Mouse (Mus musculus): ENCODE data around the gene Mpzl3. TPM values are rescaled to one million over a fixed set of nuclear protein-coding genes. Genes with fewer than 3 reads are reported as not detected.
A peak's percentile ranks its signal among the peaks of the same experiment; 100 is the strongest.

The Mpzl3 gene
- total RNA-seq, 2 experiments from 2014 or later, result 4.3 to 5.3 TPM

- no peak for DNase-seq (ENCODE audit: extremely low spot score in 1 of 2, low spot score in 1 of 2)
Measured at GRCm38 (mm10) chr9:45095149-45095937, 40.4 kb downstream of the Mpzl3 start.

GRCm38 (mm10) chr9:45097877-45098276 is 42.9 kb downstream of the Mpzl3 start:
- no peak for DNase-seq (ENCODE audit: extremely low spot score in 1 of 2, low spot score in 1 of 2)

- DNase-seq (ENCODE audit: extremely low spot score in 1 of 2, low spot score in 1 of 2), result no peak
Measured at GRCm38 (mm10) chr9:45098426-45098825, 43.4 kb downstream of the Mpzl3 start.

GRCm38 (mm10) chr9:45102528-45102927 is 47.5 kb downstream of the Mpzl3 start:
- DNase-seq (ENCODE audit: extremely low spot score in 1 of 2, low spot score in 1 of 2), result no peak

GRCm38 (mm10) chr9:45103211-45103979 is 48.4 kb downstream of the Mpzl3 start:
- no peak for DNase-seq (ENCODE audit: extremely low spot score in 1 of 2, low spot score in 1 of 2)

GRCm38 (mm10) chr9:45105596-45106374 is 50.8 kb downstream of the Mpzl3 start:
- no peak for DNase-seq (ENCODE audit: extremely low spot score in 1 of 2, low spot score in 1 of 2)

GRCm38 (mm10) chr9:45115706-45116105 is 60.7 kb downstream of the Mpzl3 start:
- DNase-seq (ENCODE audit: extremely low spot score in 1 of 2, low spot score in 1 of 2), result peak in 1 of 2 experiments; percentile 65

GRCm38 (mm10) chr9:45116819-45117218 is 61.8 kb downstream of the Mpzl3 start:
- DNase-seq (ENCODE audit: extremely low spot score in 1 of 2, low spot score in 1 of 2), result no peak

GRCm38 (mm10) chr9:45117741-45118431 is 62.9 kb downstream of the Mpzl3 start, which contains the start of gene Scn2b:
TSS of gene Scn2b (plus strand) at chr9:45117782.
- DNase-seq (ENCODE audit: extremely low spot score in 1 of 2, low spot score in 1 of 2), result no peak

- DNase-seq (ENCODE audit: extremely low spot score in 1 of 2, low spot score in 1 of 2), result no peak
Measured at GRCm38 (mm10) chr9:45118552-45118951, 63.6 kb downstream of the Mpzl3 start.

- DNase-seq (ENCODE audit: extremely low spot score in 1 of 2, low spot score in 1 of 2), result no peak
Measured at GRCm38 (mm10) chr9:45119316-45119953, 64.4 kb downstream of the Mpzl3 start.

GRCm38 (mm10) chr9:45119954-45120530 is 65.1 kb downstream of the Mpzl3 start:
- no peak for DNase-seq (ENCODE audit: extremely low spot score in 1 of 2, low spot score in 1 of 2)

GRCm38 (mm10) chr9:45120567-45120966 is 65.6 kb downstream of the Mpzl3 start:
- DNase-seq (ENCODE audit: extremely low spot score in 1 of 2, low spot score in 1 of 2), result no peak

GRCm38 (mm10) chr9:45121001-45121400 is 66.0 kb downstream of the Mpzl3 start:
- DNase-seq (ENCODE audit: extremely low spot score in 1 of 2, low spot score in 1 of 2), result no peak

GRCm38 (mm10) chr9:45121769-45122168 is 66.8 kb downstream of the Mpzl3 start:
- peak; percentile 66 to 71 for DNase-seq (ENCODE audit: extremely low spot score in 1 of 2, low spot score in 1 of 2)

GRCm38 (mm10) chr9:45122209-45122761 is 67.3 kb downstream of the Mpzl3 start:
- DNase-seq (ENCODE audit: extremely low spot score in 1 of 2, low spot score in 1 of 2), result peak; percentile 50 to 68

- no peak for DNase-seq (ENCODE audit: extremely low spot score in 1 of 2, low spot score in 1 of 2)
Measured at GRCm38 (mm10) chr9:45125211-45125610, 70.2 kb downstream of the Mpzl3 start.

- DNase-seq (ENCODE audit: extremely low spot score in 1 of 2, low spot score in 1 of 2), result no peak
Measured at GRCm38 (mm10) chr9:45126941-45127340, 72.0 kb downstream of the Mpzl3 start.

Measured in layer of hippocampus, postnatal 25 days (tissue).